Mouse (Mus musculus): ENCODE data around the gene Csad.

GRCm38 (mm10) chr15:102178279-102178678 is 26.2 kb downstream of the Csad start:
- TF ChIP-seq ZC3H11A (IDR thresholded peaks at IDR 0.05; ENCODE audit: borderline replicate concordance, low read depth, low read length) (peak; percentile 35; the same call in 1 of the 2 replicates), HCFC1 (IDR thresholded peaks at IDR 0.05; ENCODE audit: borderline replicate concordance, insufficient read depth, low read length) (no peak), CHD2 (IDR thresholded peaks at IDR 0.05; ENCODE audit: low read depth, low read length) (no peak), MAFK (IDR thresholded peaks at IDR 0.05; ENCODE audit: insufficient read depth, low read depth, low read length) (no peak)

Data from ES-E14 (cell line).